Mouse (Mus musculus): ENCODE results near the gene Rnf181. TPM values are rescaled to one million over a fixed set of nuclear protein-coding genes. Genes with fewer than 3 reads are reported as not detected.
A peak's percentile ranks its signal among the peaks of the same experiment; 100 is the strongest.

Gene Rnf181
- polyA plus RNA-seq, 1 experiment = 62.4 TPM

DNA sequence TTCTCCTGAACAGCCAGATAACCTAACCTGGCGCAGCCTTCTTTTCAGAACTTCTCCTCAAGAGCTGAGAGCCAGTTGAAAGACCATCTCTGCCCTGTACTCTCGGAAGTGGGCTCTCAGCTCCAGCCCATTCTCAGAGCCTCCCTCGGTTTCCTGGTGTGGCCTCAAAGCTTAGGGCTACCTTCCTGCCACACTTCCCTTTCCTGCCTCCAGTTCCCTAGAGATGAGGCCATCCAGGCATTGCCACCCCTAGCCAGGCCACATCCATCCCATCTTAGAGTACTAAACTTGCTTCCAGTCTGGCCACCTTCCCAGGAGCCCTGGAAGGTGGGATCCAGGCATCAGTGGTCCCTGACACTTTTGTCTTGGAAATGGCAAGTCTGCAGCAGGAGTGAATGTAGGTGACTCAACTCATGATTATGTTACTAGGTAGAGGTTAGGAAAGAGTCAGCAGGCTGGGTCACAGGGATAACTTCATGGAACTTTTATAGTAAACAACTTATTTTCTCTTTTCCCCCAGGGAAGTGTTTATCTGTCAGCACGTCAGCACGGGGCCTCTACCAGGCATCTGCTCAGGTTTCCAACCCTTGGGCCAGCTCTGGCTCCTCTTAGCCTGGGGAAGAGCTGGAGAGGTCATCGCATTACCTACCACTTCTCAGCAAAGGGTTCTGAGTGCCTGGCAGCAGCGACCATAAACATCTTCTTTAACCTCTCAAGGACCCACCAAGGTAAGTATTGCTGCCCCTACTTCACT lies 12.8 kb upstream of the Rnf181 start:
- no peak for DNase-seq (ENCODE audit: low read depth in 1 of 2, low spot score in 2 of 2)
- Histone ChIP-seq H3K27me3 (ENCODE audit: control insufficient read depth, insufficient read depth, low read length) (no peaks in the 10 kb centered on the region), H3K36me3 (ENCODE audit: control insufficient read depth, insufficient read depth, low read length) (no peaks in the 10 kb centered on the region), H3K4me3 (ENCODE audit: extremely low read depth, insufficient read depth, insufficient read length) (peak overlapping the region; percentile 80), H3K4me1 (ENCODE audit: control insufficient read depth, insufficient read depth, insufficient read length) (peaks cover 8% of the 10 kb centered on the region), H3K27ac (ENCODE audit: insufficient read depth, low read length) (peak overlapping the region; percentile 86)
- TF ChIP-seq POLR2A (IDR thresholded peaks at IDR 0.05; ENCODE audit: low read depth, low read length) (no peak), CTCF (IDR thresholded peaks at IDR 0.05; ENCODE audit: extremely low read depth, insufficient read depth, insufficient read length, insufficient replicate concordance) (no peak)
- 30% methylated on average over 7 of the region's 7 CpGs for WGBS

GRCm38 (mm10) chr6:72378510-72379234 lies 11.9 kb upstream of the Rnf181 start:
- 72% methylated on average over 8 of the region's 8 CpGs for WGBS
- TF ChIP-seq POLR2A (IDR thresholded peaks at IDR 0.05; ENCODE audit: low read depth, low read length) (no peak), CTCF (IDR thresholded peaks at IDR 0.05; ENCODE audit: extremely low read depth, insufficient read depth, insufficient read length, insufficient replicate concordance) (no peak)
- H3K36me3 ChIP-seq (ENCODE audit: control insufficient read depth, insufficient read depth, low read length) = no peaks in the 10 kb centered on the region
- H3K27me3 ChIP-seq (ENCODE audit: control insufficient read depth, insufficient read depth, low read length) = no peaks in the 10 kb centered on the region
- H3K4me1 ChIP-seq (ENCODE audit: control insufficient read depth, insufficient read depth, insufficient read length) = peaks cover 8% of the 10 kb centered on the region
- H3K4me3 ChIP-seq (ENCODE audit: extremely low read depth, insufficient read depth, insufficient read length) = no peak overlapping the region
- H3K27ac ChIP-seq (ENCODE audit: insufficient read depth, low read length) = no peak overlapping the region
- no peak for DNase-seq (ENCODE audit: low read depth in 1 of 2, low spot score in 2 of 2)

DNA sequence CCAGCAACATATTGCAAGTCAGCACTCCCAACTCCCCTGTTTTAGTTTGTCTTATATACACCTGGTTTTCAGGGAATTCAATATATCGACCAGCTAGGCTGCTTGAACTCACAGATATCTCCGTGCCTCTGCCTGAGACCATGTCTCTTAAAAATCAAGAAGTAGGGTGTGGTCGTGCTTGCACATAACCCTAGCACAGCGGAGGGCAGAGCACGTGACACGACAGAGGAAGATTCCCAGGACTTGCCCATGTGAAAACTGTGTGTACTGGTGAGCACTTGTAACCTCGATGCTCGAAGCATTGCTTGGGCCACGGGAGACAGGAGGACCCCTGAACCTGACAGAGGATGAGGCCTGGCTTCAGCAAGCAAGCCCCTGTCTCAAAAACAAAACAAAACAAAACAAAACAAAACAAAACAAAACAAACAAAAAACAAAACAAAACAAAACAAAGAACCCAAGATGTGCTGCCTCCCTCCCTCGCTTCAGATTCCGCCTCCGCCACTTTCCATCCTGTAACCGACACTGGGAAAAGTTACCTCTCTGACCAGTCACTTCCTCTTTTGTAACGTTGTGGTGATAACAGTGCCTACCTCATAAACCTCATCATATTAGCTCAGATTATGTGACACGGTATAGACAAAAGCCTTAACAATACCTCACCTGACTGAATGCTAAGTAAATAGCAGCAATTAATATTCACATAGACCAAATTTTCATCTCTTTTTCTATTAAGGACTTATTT lies 8.2 kb upstream of the Rnf181 start:
- whole genome bisulfite sequencing = 21% methylated on average over 15 of the region's 15 CpGs
- peak; percentile 33 to 49 for DNase-seq (ENCODE audit: low read depth in 1 of 2, low spot score in 2 of 2)
- H3K27ac ChIP-seq (ENCODE audit: insufficient read depth, low read length) = 0 out of 2 replicates have a peak overlapping the region, but pooled peaks have one; percentile 58
- no peaks in the 10 kb centered on the region for H3K36me3 ChIP-seq (ENCODE audit: control insufficient read depth, insufficient read depth, low read length)
- TF ChIP-seq CTCF (IDR thresholded peaks at IDR 0.05; ENCODE audit: extremely low read depth, insufficient read depth, insufficient read length, insufficient replicate concordance) = no peak
- no peak for TF ChIP-seq POLR2A (IDR thresholded peaks at IDR 0.05; ENCODE audit: low read depth, low read length)
- no peak overlapping the region for H3K4me3 ChIP-seq (ENCODE audit: extremely low read depth, insufficient read depth, insufficient read length)
- peaks cover 8% of the 10 kb centered on the region for H3K4me1 ChIP-seq (ENCODE audit: control insufficient read depth, insufficient read depth, insufficient read length)
- no peaks in the 10 kb centered on the region for H3K27me3 ChIP-seq (ENCODE audit: control insufficient read depth, insufficient read depth, low read length)

GRCm38 (mm10) chr6:72374206-72374605 lies 7.5 kb upstream of the Rnf181 start:
- peaks cover 8% of the 10 kb centered on the region for H3K4me1 ChIP-seq (ENCODE audit: control insufficient read depth, insufficient read depth, insufficient read length)
- H3K27me3 ChIP-seq (ENCODE audit: control insufficient read depth, insufficient read depth, low read length) = no peaks in the 10 kb centered on the region
- no peaks in the 10 kb centered on the region for H3K36me3 ChIP-seq (ENCODE audit: control insufficient read depth, insufficient read depth, low read length)
- DNase-seq (ENCODE audit: low read depth in 1 of 2, low spot score in 2 of 2) = no peak
- TF ChIP-seq CTCF (IDR thresholded peaks at IDR 0.05; ENCODE audit: extremely low read depth, insufficient read depth, insufficient read length, insufficient replicate concordance) (no peak), POLR2A (IDR thresholded peaks at IDR 0.05; ENCODE audit: low read depth, low read length) (no peak)
- H3K4me3 ChIP-seq (ENCODE audit: extremely low read depth, insufficient read depth, insufficient read length) = no peak overlapping the region
- peak overlapping the region; percentile 20; the same call in 1 of the 2 replicates for H3K27ac ChIP-seq (ENCODE audit: insufficient read depth, low read length)
- WGBS = 69% methylated on average over 7 of the region's 7 CpGs

DNA sequence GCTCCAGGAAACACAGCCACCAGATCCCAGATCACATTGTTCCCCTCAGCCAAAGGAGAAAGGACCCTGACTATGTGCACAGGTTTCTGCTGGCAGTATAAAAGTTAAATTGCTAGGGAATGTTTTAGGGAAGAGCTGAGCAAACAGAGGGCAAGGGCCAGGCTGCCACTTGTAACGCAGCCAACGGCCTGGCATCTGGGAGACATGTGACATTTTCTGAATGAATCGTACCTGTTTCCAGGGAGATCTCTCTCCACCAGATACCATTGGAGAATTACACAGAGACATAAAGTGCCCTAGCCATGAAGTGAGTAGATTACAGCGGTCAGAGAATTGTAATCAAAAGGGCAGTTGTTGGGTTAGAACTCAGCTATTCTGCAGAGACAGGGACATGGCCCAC lies 6.4 kb upstream of the Rnf181 start:
- no peak for DNase-seq (ENCODE audit: low read depth in 1 of 2, low spot score in 2 of 2)
- Histone ChIP-seq H3K4me1 (ENCODE audit: control insufficient read depth, insufficient read depth, insufficient read length) (peaks cover 8% of the 10 kb centered on the region), H3K4me3 (ENCODE audit: extremely low read depth, insufficient read depth, insufficient read length) (no peak overlapping the region), H3K27me3 (ENCODE audit: control insufficient read depth, insufficient read depth, low read length) (no peaks in the 10 kb centered on the region), H3K27ac (ENCODE audit: insufficient read depth, low read length) (0 out of 2 replicates have a peak overlapping the region, but pooled peaks have one; percentile 4), H3K36me3 (ENCODE audit: control insufficient read depth, insufficient read depth, low read length) (peaks cover 1% of the 10 kb centered on the region; the same call in 1 of the 2 replicates)
- WGBS = 93% methylated on average over 4 of the region's 4 CpGs
- TF ChIP-seq CTCF (IDR thresholded peaks at IDR 0.05; ENCODE audit: extremely low read depth, insufficient read depth, insufficient read length, insufficient replicate concordance) = no peak
- no peak for TF ChIP-seq POLR2A (IDR thresholded peaks at IDR 0.05; ENCODE audit: low read depth, low read length)

DNA sequence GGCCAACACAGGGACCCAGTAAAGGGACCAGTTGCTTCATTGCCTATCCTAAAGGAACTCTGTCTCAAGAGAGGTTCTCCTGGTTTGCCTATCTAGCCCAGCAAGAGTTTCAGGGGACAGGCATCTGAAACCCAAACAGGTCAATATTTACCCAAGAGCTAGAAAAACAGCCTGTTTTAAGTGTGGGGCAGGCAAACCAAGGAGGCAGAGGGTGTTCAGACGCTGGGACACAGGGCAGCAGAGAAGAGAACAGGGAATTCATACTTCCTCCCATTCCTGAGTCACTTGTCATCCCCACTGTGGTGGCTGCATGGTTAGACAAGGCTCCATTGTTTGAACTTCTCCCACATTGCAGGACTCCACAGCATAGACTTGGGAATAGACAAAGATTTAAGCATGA lies 4.8 kb upstream of the Rnf181 start:
- Histone ChIP-seq H3K27ac (ENCODE audit: insufficient read depth, low read length) (peak overlapping the region; percentile 32), H3K4me3 (ENCODE audit: extremely low read depth, insufficient read depth, insufficient read length) (no peak overlapping the region), H3K36me3 (ENCODE audit: control insufficient read depth, insufficient read depth, low read length) (peaks cover 1% of the 10 kb centered on the region; the same call in 1 of the 2 replicates), H3K27me3 (ENCODE audit: control insufficient read depth, insufficient read depth, low read length) (no peaks in the 10 kb centered on the region), H3K4me1 (ENCODE audit: control insufficient read depth, insufficient read depth, insufficient read length) (peaks cover 8% of the 10 kb centered on the region)
- no peak for TF ChIP-seq POLR2A (IDR thresholded peaks at IDR 0.05; ENCODE audit: low read depth, low read length)
- WGBS = 81% methylated on average over 1 of the region's 1 CpGs
- DNase-seq (ENCODE audit: low read depth in 1 of 2, low spot score in 2 of 2) = no peak

Measured in spleen, adult 2 months (tissue).